Comparison of ENCODE assay signal across 8 mouse cellular contexts in the genomic region with DNA sequence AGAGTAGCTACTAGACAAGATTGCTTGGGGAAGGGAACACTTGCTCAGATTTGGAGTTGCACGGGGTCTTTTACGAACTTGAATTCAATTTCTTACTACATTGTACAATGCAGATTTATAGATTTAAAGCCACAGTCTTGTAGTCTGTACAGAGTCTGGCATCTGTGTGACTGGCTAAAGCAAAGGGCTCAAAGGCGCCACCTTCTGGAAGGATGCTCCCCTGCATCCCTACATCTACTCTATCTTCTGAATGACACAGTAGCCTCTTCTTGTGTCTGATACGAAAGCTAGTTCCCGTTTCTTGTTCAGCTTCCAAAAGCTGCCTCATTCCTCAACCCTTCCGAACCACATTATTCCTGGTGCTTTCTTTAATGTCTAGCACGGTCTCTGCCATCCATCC.
DNase-seq lines count a peak whose midpoint lies in the region; ATAC-seq lines count a peak whose summit lies in the region.

No protein-coding gene starts in this region.

- no peak for ATAC-seq in inflammation-experienced regulatory T-cells, adult 6 months

- peak; percentile 45 for DNase-seq in heart, postnatal 4 days
- no peak for DNase-seq in heart, postnatal 25 days (ENCODE audit: low spot score)
- peak; percentile 79 for DNase-seq in ES-CJ7 (ENCODE audit: low read depth, low spot score)
- DNase-seq in adrenal gland, postnatal 36 days, result peak; percentile 54 to 62
- DNase-seq in gastrocnemius, postnatal 10 days, result peak; percentile 43
- peak; percentile 16 to 36 for DNase-seq in left cerebral cortex, postnatal 36 days (ENCODE audit: low spot score in 2 of 2)
- peak; percentile 55 to 63 for DNase-seq in right cerebral cortex, postnatal 10 days (ENCODE audit: low spot score in 2 of 2)

- intact Hi-C loops in heart, postnatal 25 days (cut with DNase I), result no loop called here
- intact Hi-C loops in left cerebral cortex, postnatal 36 days (cut with DNase I), result no loop called here
